Mouse (Mus musculus) testis, adult 2 months (tissue): ENCODE data around the gene Mapkapk5. TPM values are rescaled to one million over a fixed set of nuclear protein-coding genes. Genes with fewer than 3 reads are reported as not detected.

Source experiments
- H3K27ac ChIP-seq: fragments of 200-500 bp; 2 replicates; pipeline ENCODE4 v1.5.1; 2012; ENCODE audit warnings: low read depth, low read length; ENCODE audit not compliant: control insufficient read depth, insufficient read depth
- H3K27me3 ChIP-seq: fragments of 200-500 bp; 2 replicates; pipeline ENCODE4 v1.6.1; 2012; ENCODE audit warnings: mild to moderate bottlenecking, low read length, moderate library complexity; ENCODE audit not compliant: control insufficient read depth, insufficient read depth
- H3K36me3 ChIP-seq: fragments of 200-500 bp; 2 replicates; pipeline ENCODE4 v1.6.1; 2012; ENCODE audit warnings: mild to moderate bottlenecking, low read length; ENCODE audit not compliant: control insufficient read depth, insufficient read depth
- H3K4me1 ChIP-seq: fragments of 200-500 bp; 2 replicates; pipeline ENCODE4 v1.6.1; 2012; ENCODE audit warnings: low read length; ENCODE audit not compliant: control insufficient read depth, insufficient read depth
- H3K4me3 ChIP-seq: fragments of 200-500 bp; 2 replicates; pipeline ENCODE4 v1.5.1; 2012; ENCODE audit warnings: low read depth, mild to moderate bottlenecking, low read length, moderate library complexity, mixed read lengths; ENCODE audit not compliant: control insufficient read depth
- CTCF ChIP-seq: fragments of 200-500 bp; IDR thresholded peaks from 2 replicates; pipeline ENCODE4 v1.5.1; 2012; ENCODE audit warnings: low read depth, mild to moderate bottlenecking, inconsistent platforms, low read length, moderate library complexity; ENCODE audit not compliant: control insufficient read depth, insufficient read depth, insufficient replicate concordance
- POLR2A ChIP-seq: fragments of 200-500 bp; IDR thresholded peaks from 2 replicates; pipeline ENCODE4 v1.6.1; 2012; ENCODE audit warnings: low read depth, mild to moderate bottlenecking, inconsistent platforms, low read length, moderate library complexity; ENCODE audit not compliant: control insufficient read depth
- polyA plus RNA-seq: library from polyadenylated mRNA; depleted of rRNA; stranded (reverse); fragments of >200 nt; gene quantifications from 2 replicates; pipeline ENCODE4 v1.2.3, GENCODE M21; 2012

The Mapkapk5 gene
- polyA plus RNA-seq, 1 experiment: 28.4 TPM

- H3K27ac ChIP-seq: no peak overlapping the region
- peaks cover 19% of the 10 kb centered on the region for H3K4me1 ChIP-seq
- no peak overlapping the region for H3K4me3 ChIP-seq
- H3K27me3 ChIP-seq: no peaks in the 10 kb centered on the region
- TF ChIP-seq POLR2A (no peak), CTCF (no peak)
- H3K36me3 ChIP-seq: no peaks in the 10 kb centered on the region
Measured at GRCm38 (mm10) chr5:121547084-121547483, 1.4 kb upstream of the Mapkapk5 start.

GRCm38 (mm10) chr5:121546530-121546895 is 808 bp upstream of the Mapkapk5 start:
- H3K4me1 ChIP-seq: peaks cover 19% of the 10 kb centered on the region
- H3K27me3 ChIP-seq: no peaks in the 10 kb centered on the region
- peak overlapping the region; percentile 92 for H3K4me3 ChIP-seq
- H3K27ac ChIP-seq: no peak overlapping the region
- H3K36me3 ChIP-seq: no peaks in the 10 kb centered on the region
- TF ChIP-seq CTCF (peak; percentile 41; the same call in 1 of the 2 replicates), POLR2A (no peak)

- H3K36me3 ChIP-seq: no peaks in the 10 kb centered on the region
- no peak for TF ChIP-seq CTCF
- H3K4me1 ChIP-seq: peaks cover 19% of the 10 kb centered on the region
- no peaks in the 10 kb centered on the region for H3K27me3 ChIP-seq
- peak within 1 kb of the TSS; percentile 92 for H3K4me3 ChIP-seq
- H3K27ac ChIP-seq: peak within 1 kb of the TSS; percentile 88
Measured at GRCm38 (mm10) chr5:121544910-121545792, 554 bp downstream of the Mapkapk5 start, which contains the start of the genes Adam1a and Gm42878. Adam1a (minus strand) TSS chr5:121545482. Gm42878 (minus strand) TSS chr5:121545482.

- peaks cover 19% of the 10 kb centered on the region for H3K4me1 ChIP-seq
- no peaks in the 10 kb centered on the region for H3K36me3 ChIP-seq
- H3K4me3 ChIP-seq: no peak overlapping the region
- H3K27me3 ChIP-seq: no peaks in the 10 kb centered on the region
- TF ChIP-seq POLR2A (no peak), CTCF (no peak)
- H3K27ac ChIP-seq: no peak overlapping the region
Measured at GRCm38 (mm10) chr5:121543370-121543769, 2.3 kb downstream of the Mapkapk5 start.

- no peak overlapping the region for H3K27ac ChIP-seq
- no peaks in the 10 kb centered on the region for H3K36me3 ChIP-seq
- TF ChIP-seq CTCF (no peak), POLR2A (no peak)
- H3K4me1 ChIP-seq: peaks cover 16% of the 10 kb centered on the region
- no peaks in the 10 kb centered on the region for H3K27me3 ChIP-seq
- no peak overlapping the region for H3K4me3 ChIP-seq
Measured at GRCm38 (mm10) chr5:121541235-121541634, 4.5 kb downstream of the Mapkapk5 start.

GRCm38 (mm10) chr5:121540066-121540465 is 5.6 kb downstream of the Mapkapk5 start:
- H3K27me3 ChIP-seq: no peaks in the 10 kb centered on the region
- no peaks in the 10 kb centered on the region; the same call in 1 of the 2 replicates for H3K36me3 ChIP-seq
- H3K4me3 ChIP-seq: no peak overlapping the region
- no peak overlapping the region for H3K27ac ChIP-seq
- TF ChIP-seq CTCF: no peak
- no peak for TF ChIP-seq POLR2A
- H3K4me1 ChIP-seq: peaks cover 16% of the 10 kb centered on the region

GRCm38 (mm10) chr5:121537588-121537987 is 8.1 kb downstream of the Mapkapk5 start:
- no peaks in the 10 kb centered on the region; the same call in 1 of the 2 replicates for H3K36me3 ChIP-seq
- peaks cover 5% of the 10 kb centered on the region for H3K4me1 ChIP-seq
- no peak for TF ChIP-seq CTCF
- no peak for TF ChIP-seq POLR2A
- H3K4me3 ChIP-seq: no peak overlapping the region
- H3K27ac ChIP-seq: no peak overlapping the region
- no peaks in the 10 kb centered on the region for H3K27me3 ChIP-seq
